ENCODE assay signal across 8 mouse cellular contexts in genomic region chr6:91842897-91843627, GRCm38 (mm10). TPM values are rescaled to one million over a fixed set of nuclear protein-coding genes. Genes with fewer than 3 reads are reported as not detected.
DNase-seq lines count a peak whose midpoint lies in the region; ATAC-seq lines count a peak whose summit lies in the region.

No protein-coding gene starts in this region.

- no peaks in the 10 kb centered on the region for H3K36me3 ChIP-seq in embryonic facial prominence, embryonic 10.5 days (replicated peaks)
- no peaks in the 10 kb centered on the region for H3K36me3 ChIP-seq in hindbrain, embryonic 11.5 days (ENCODE audit: control insufficient read depth, insufficient read depth, low read length)
- no peaks in the 10 kb centered on the region for H3K36me3 ChIP-seq in midbrain, embryonic 15.5 days (replicated peaks)

- peak overlapping the region; percentile 96 for H3K4me2 ChIP-seq in hindbrain, embryonic 11.5 days (replicated peaks; ENCODE audit: low read depth, low read length)
- peak overlapping the region; percentile 84 for H3K4me2 ChIP-seq in midbrain, embryonic 15.5 days

- WGBS in embryonic facial prominence, embryonic 10.5 days = 3% methylated on average over 46 of the region's 46 CpGs
- 2% methylated on average over 41 of the region's 46 CpGs for WGBS in hindbrain, embryonic 11.5 days
- WGBS in midbrain, embryonic 15.5 days = 3% methylated on average over 46 of the region's 46 CpGs

- H3K27me3 ChIP-seq in embryonic facial prominence, embryonic 10.5 days (replicated peaks; ENCODE audit: low read depth, poor library complexity, severe bottlenecking) = peaks cover 84% of the 10 kb centered on the region
- peaks cover 34% of the 10 kb centered on the region for H3K27me3 ChIP-seq in hindbrain, embryonic 11.5 days (ENCODE audit: control insufficient read depth, insufficient read depth, low read length)
- peaks cover 18% of the 10 kb centered on the region; the same call in 1 of the 2 replicates for H3K27me3 ChIP-seq in midbrain, embryonic 15.5 days (replicated peaks)

- H3K4me1 ChIP-seq in embryonic facial prominence, embryonic 10.5 days = peaks cover 19% of the 10 kb centered on the region
- 0 out of 2 replicates have a peak, but pooled peaks cover 3% of the 10 kb centered on the region for H3K4me1 ChIP-seq in hindbrain, embryonic 11.5 days (replicated peaks; ENCODE audit: control insufficient read depth, insufficient read depth, low read length)
- H3K4me1 ChIP-seq in midbrain, embryonic 15.5 days = peaks cover 47% of the 10 kb centered on the region

- H3K27ac ChIP-seq in embryonic facial prominence, embryonic 10.5 days (replicated peaks) = no peak overlapping the region; the same call in 1 of the 2 replicates
- H3K27ac ChIP-seq in hindbrain, embryonic 11.5 days (ENCODE audit: low read depth, low read length) = no peak overlapping the region
- H3K27ac ChIP-seq in midbrain, embryonic 15.5 days = peak overlapping the region; percentile 57

- DNase-seq in kidney, postnatal 4 days = peak; percentile 12 to 19
- no peak for DNase-seq in kidney, adult 11 months
- no peak for DNase-seq in embryonic facial prominence, embryonic 10.5 days (ENCODE audit: low spot score)
- no peak for DNase-seq in hindbrain, embryonic 11.5 days (ENCODE audit: low spot score)
- DNase-seq in urinary bladder, postnatal 4 days (ENCODE audit: low spot score in 2 of 2) = no peak
- no peak for DNase-seq in urinary bladder, adult 2 months (ENCODE audit: low spot score)
- DNase-seq in kidney, adult 9 months = no peak

- H3K4me3 ChIP-seq in embryonic facial prominence, embryonic 10.5 days = peak overlapping the region; percentile 65
- peak overlapping the region; percentile 50 for H3K4me3 ChIP-seq in hindbrain, embryonic 11.5 days (ENCODE audit: low read depth, low read length)
- H3K4me3 ChIP-seq in midbrain, embryonic 15.5 days = peak overlapping the region; percentile 65

- no peak; the same call in 1 of the 2 replicates for ATAC-seq in hindbrain, embryonic 11.5 days (ENCODE audit: low FRiP score)
- no peak; the same call in 1 of the 2 replicates for ATAC-seq in midbrain, embryonic 15.5 days (replicated peaks)

- H3K9me3 ChIP-seq in embryonic facial prominence, embryonic 10.5 days = no peaks in the 10 kb centered on the region
- H3K9me3 ChIP-seq in hindbrain, embryonic 11.5 days (ENCODE audit: control insufficient read depth, low read length) = no peaks in the 10 kb centered on the region
- no peaks in the 10 kb centered on the region for H3K9me3 ChIP-seq in midbrain, embryonic 15.5 days

- peak overlapping the region; percentile 58 for H3K9ac ChIP-seq in hindbrain, embryonic 11.5 days (ENCODE audit: low read depth, low read length)
- peak overlapping the region; percentile 69 for H3K9ac ChIP-seq in midbrain, embryonic 15.5 days

RNA-seq across cellular contexts. Expression of gene Grip2, which starts 16.0 kb away (rescaled TPM):
- 0.14 and 0.29 TPM in 2 replicates for polyA plus RNA-seq in embryonic facial prominence, embryonic 10.5 days (2016; fragmentation: Nextera tagmentation; extraction: Ambion mirVana)
- polyA plus RNA-seq in hindbrain, embryonic 11.5 days (2014; fragmentation: Nextera tagmentation; extraction: Ambion mirVana) = 0.60 and 0.63 TPM in 2 replicates
- 9.0 and 10.7 TPM in 2 replicates for polyA plus RNA-seq in midbrain, embryonic 15.5 days (2015; fragmentation: Nextera tagmentation; extraction: Ambion mirVana)
- 2.2 and 2.3 TPM in 2 replicates for polyA plus RNA-seq in urinary bladder, adult 2 months (2012; rRNA removed)

RNA-seq across cellular contexts. Expression of gene Ccdc174, which starts 34.8 kb away (rescaled TPM):
- 36.2 and 38.3 TPM in 2 replicates for polyA plus RNA-seq in embryonic facial prominence, embryonic 10.5 days (2016; fragmentation: Nextera tagmentation; extraction: Ambion mirVana)
- 49.2 and 61.5 TPM in 2 replicates for polyA plus RNA-seq in hindbrain, embryonic 11.5 days (2014; fragmentation: Nextera tagmentation; extraction: Ambion mirVana)
- 34.6 and 40.6 TPM in 2 replicates for polyA plus RNA-seq in midbrain, embryonic 15.5 days (2015; fragmentation: Nextera tagmentation; extraction: Ambion mirVana)
- polyA plus RNA-seq in urinary bladder, adult 2 months (2012; rRNA removed) = 13.1 and 14.2 TPM in 2 replicates

RNA-seq across cellular contexts. Expression of gene 4930590J08Rik, which starts 59.5 kb away (rescaled TPM):
- polyA plus RNA-seq in embryonic facial prominence, embryonic 10.5 days (2016; fragmentation: Nextera tagmentation; extraction: Ambion mirVana) = 0.47 and 0.51 TPM in 2 replicates
- polyA plus RNA-seq in hindbrain, embryonic 11.5 days (2014; fragmentation: Nextera tagmentation; extraction: Ambion mirVana) = 0.40 and 1.2 TPM in 2 replicates
- polyA plus RNA-seq in midbrain, embryonic 15.5 days (2015; fragmentation: Nextera tagmentation; extraction: Ambion mirVana) = 1.3 and 1.9 TPM in 2 replicates
- polyA plus RNA-seq in urinary bladder, adult 2 months (2012; rRNA removed) = 0.37 and 0.69 TPM in 2 replicates

Comparison
In these comparisons a context has a peak if more than half of its experiments do, and no peak if none do; other contexts are left out.
1. DNase-seq: peak in kidney, postnatal 4 days (2 of 2); none in kidney, adult 11 months (single experiment), embryonic facial prominence, embryonic 10.5 days (single experiment), hindbrain, embryonic 11.5 days (single experiment), urinary bladder, postnatal 4 days (0 of 2), urinary bladder, adult 2 months (single experiment) and kidney, adult 9 months (single experiment).
2. Peak in every context shown above with its lines, with median percentiles within 50 percentile points of each other: H3K4me3 ChIP-seq.